Mouse (Mus musculus): ENCODE measurements around the gene Ccdc12. TPM values are rescaled to one million over a fixed set of nuclear protein-coding genes. Genes with fewer than 3 reads are reported as not detected.

Gene Ccdc12
- polyA plus RNA-seq, 1 experiment from 2014 or later: 118 TPM

DNA sequence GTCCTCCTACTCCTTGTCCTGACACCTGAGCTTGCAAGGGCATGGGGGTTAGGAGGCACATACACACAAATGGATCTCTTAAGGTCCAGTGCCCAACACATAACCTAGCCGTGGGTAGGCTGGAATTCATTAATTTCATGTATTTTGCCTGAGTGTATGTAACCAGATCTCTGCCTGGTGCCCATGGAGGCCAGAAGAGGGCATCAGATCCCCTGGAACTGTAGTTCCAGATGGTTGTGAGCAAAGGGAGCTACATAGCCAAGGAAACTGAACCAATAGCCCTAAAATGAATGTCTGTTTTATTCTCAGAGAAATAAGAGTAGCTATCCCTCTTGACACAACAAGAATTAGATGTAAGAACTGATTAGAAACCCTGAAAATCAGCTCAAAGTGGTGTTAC, 59.1 kb downstream of the Ccdc12 start:
- Histone ChIP-seq H3K36me3 (0 out of 2 replicates have a peak, but pooled peaks cover 10% of the 10 kb centered on the region), H3K4me2 (replicated peaks) (no peak overlapping the region), H3K27me3 (no peaks in the 10 kb centered on the region), H3K4me1 (no peaks in the 10 kb centered on the region; the same call in 1 of the 2 replicates), H3K4me3 (no peak overlapping the region), H3K9me3 (no peaks in the 10 kb centered on the region), H3K27ac (no peak overlapping the region), H3K9ac (no peak overlapping the region)
- 42% methylated on average over 1 of the region's 1 CpGs for WGBS
- ATAC-seq (ENCODE audit: insufficient number of reproducible peaks, insufficient read depth, low FRiP score, low TSS enrichment): no peak

- Histone ChIP-seq H3K27ac (no peak overlapping the region), H3K27me3 (no peaks in the 10 kb centered on the region), H3K4me3 (no peak overlapping the region), H3K9ac (no peak overlapping the region), H3K4me1 (no peaks in the 10 kb centered on the region; the same call in 1 of the 2 replicates), H3K36me3 (peaks cover 17% of the 10 kb centered on the region; the same call in 1 of the 2 replicates), H3K4me2 (replicated peaks) (no peak overlapping the region), H3K9me3 (no peaks in the 10 kb centered on the region)
- ATAC-seq (ENCODE audit: insufficient number of reproducible peaks, insufficient read depth, low FRiP score, low TSS enrichment): no peak
- WGBS: 29% methylated on average over 4 of the region's 4 CpGs
These were observed 60.5 kb downstream of the Ccdc12 start for GRCm38 (mm10) chr9:110716775-110717174.

GRCm38 (mm10) chr9:110718071-110718470, 61.8 kb downstream of the Ccdc12 start:
- Histone ChIP-seq H3K9me3 (no peaks in the 10 kb centered on the region), H3K4me1 (no peaks in the 10 kb centered on the region; the same call in 1 of the 2 replicates), H3K4me2 (replicated peaks) (no peak overlapping the region), H3K4me3 (no peak overlapping the region), H3K27ac (no peak overlapping the region), H3K27me3 (no peaks in the 10 kb centered on the region), H3K36me3 (peaks cover 21% of the 10 kb centered on the region), H3K9ac (no peak overlapping the region)
- whole genome bisulfite sequencing: 95% methylated on average over 6 of the region's 6 CpGs
- no peak for ATAC-seq (ENCODE audit: insufficient number of reproducible peaks, insufficient read depth, low FRiP score, low TSS enrichment)

- no peak overlapping the region for H3K9ac ChIP-seq
These were observed 62.5 kb downstream of the Ccdc12 start for GRCm38 (mm10) chr9:110718810-110719209.

GRCm38 (mm10) chr9:110719977-110720376, 63.7 kb downstream of the Ccdc12 start:
- no peak for ATAC-seq (ENCODE audit: insufficient number of reproducible peaks, insufficient read depth, low FRiP score, low TSS enrichment)
- Histone ChIP-seq H3K9me3 (no peaks in the 10 kb centered on the region), H3K4me2 (replicated peaks) (no peak overlapping the region), H3K4me3 (no peak overlapping the region), H3K9ac (peak overlapping the region; percentile 17; the same call in 1 of the 2 replicates), H3K27me3 (no peaks in the 10 kb centered on the region), H3K4me1 (peaks cover under 1% of the 10 kb centered on the region), H3K27ac (no peak overlapping the region), H3K36me3 (peaks cover 40% of the 10 kb centered on the region)
- WGBS: 63% methylated on average over 5 of the region's 5 CpGs

More at GRCm38 (mm10) chr9:110718810-110719209, 62.5 kb downstream of the Ccdc12 start:
- ATAC-seq (ENCODE audit: insufficient number of reproducible peaks, insufficient read depth, low FRiP score, low TSS enrichment): no peak
- 77% methylated on average over 3 of the region's 3 CpGs for WGBS
- H3K4me3 ChIP-seq: no peak overlapping the region
- no peaks in the 10 kb centered on the region for H3K27me3 ChIP-seq
- H3K4me2 ChIP-seq (replicated peaks): no peak overlapping the region
- H3K9me3 ChIP-seq: no peaks in the 10 kb centered on the region
- no peaks in the 10 kb centered on the region; the same call in 1 of the 2 replicates for H3K4me1 ChIP-seq
- peaks cover 29% of the 10 kb centered on the region for H3K36me3 ChIP-seq
- H3K27ac ChIP-seq: peak overlapping the region; percentile 7; the same call in 1 of the 2 replicates

DNA sequence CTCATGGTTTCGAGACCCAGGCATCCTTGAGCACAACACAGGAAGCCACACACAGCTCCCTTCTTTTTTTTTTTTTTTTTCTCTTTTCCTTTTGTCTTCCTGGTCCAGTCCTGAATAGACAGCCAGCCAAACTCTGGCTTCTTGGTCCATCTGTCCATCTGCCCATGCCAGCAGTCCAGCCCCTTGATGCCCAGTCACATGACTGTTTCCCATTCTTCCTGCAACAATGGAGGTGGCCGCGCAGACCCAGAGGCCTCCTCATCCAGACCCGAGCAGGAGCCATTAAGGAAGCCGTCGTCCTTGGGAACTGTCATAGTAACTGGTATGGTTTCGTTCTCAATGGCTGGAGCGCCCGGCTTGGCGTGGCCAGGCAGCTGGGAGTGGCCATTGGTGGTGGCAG, 65.8 kb downstream of the Ccdc12 start:
- 93% methylated on average over 10 of the region's 10 CpGs for WGBS
- Histone ChIP-seq H3K27ac (0 out of 2 replicates have a peak overlapping the region, but pooled peaks have one; percentile 30), H3K4me3 (no peak overlapping the region), H3K9me3 (no peaks in the 10 kb centered on the region), H3K27me3 (peaks cover 6% of the 10 kb centered on the region), H3K4me1 (peaks cover 22% of the 10 kb centered on the region), H3K9ac (no peak overlapping the region), H3K4me2 (replicated peaks) (no peak overlapping the region), H3K36me3 (peaks cover 54% of the 10 kb centered on the region)
- ATAC-seq (ENCODE audit: insufficient number of reproducible peaks, insufficient read depth, low FRiP score, low TSS enrichment): no peak

GRCm38 (mm10) chr9:110725721-110726135, 69.4 kb downstream of the Ccdc12 start:
- peak overlapping the region; percentile 74 for H3K27ac ChIP-seq
- WGBS: 4% methylated on average over 9 of the region's 9 CpGs
- ATAC-seq (ENCODE audit: insufficient number of reproducible peaks, insufficient read depth, low FRiP score, low TSS enrichment): peak; percentile 68
- peaks cover 30% of the 10 kb centered on the region for H3K4me1 ChIP-seq
- peak overlapping the region; percentile 33; the same call in 1 of the 2 replicates for H3K4me2 ChIP-seq (replicated peaks)
- H3K9me3 ChIP-seq: no peaks in the 10 kb centered on the region
- H3K9ac ChIP-seq: no peak overlapping the region
- peaks cover 13% of the 10 kb centered on the region for H3K27me3 ChIP-seq
- no peak overlapping the region for H3K4me3 ChIP-seq
- peaks cover 71% of the 10 kb centered on the region for H3K36me3 ChIP-seq

- Histone ChIP-seq H3K4me1 (peaks cover 38% of the 10 kb centered on the region), H3K27me3 (peaks cover 13% of the 10 kb centered on the region), H3K9ac (no peak overlapping the region), H3K36me3 (peaks cover 63% of the 10 kb centered on the region), H3K4me3 (no peak overlapping the region), H3K9me3 (no peaks in the 10 kb centered on the region), H3K4me2 (replicated peaks) (peak overlapping the region; percentile 33), H3K27ac (no peak overlapping the region)
- WGBS: 14% methylated on average over 32 of the region's 33 CpGs
- ATAC-seq (ENCODE audit: insufficient number of reproducible peaks, insufficient read depth, low FRiP score, low TSS enrichment): no peak
These were observed 70.6 kb downstream of the Ccdc12 start for GRCm38 (mm10) chr9:110726867-110727266.

- Histone ChIP-seq H3K36me3 (peaks cover 34% of the 10 kb centered on the region), H3K27ac (no peak overlapping the region), H3K27me3 (peaks cover 13% of the 10 kb centered on the region), H3K4me1 (peaks cover 64% of the 10 kb centered on the region), H3K4me3 (no peak overlapping the region), H3K9ac (no peak overlapping the region), H3K4me2 (replicated peaks) (no peak overlapping the region), H3K9me3 (no peaks in the 10 kb centered on the region)
- ATAC-seq (ENCODE audit: insufficient number of reproducible peaks, insufficient read depth, low FRiP score, low TSS enrichment): no peak
- WGBS: 22% methylated on average over 8 of the region's 8 CpGs
These were observed 73.5 kb downstream of the Ccdc12 start for GRCm38 (mm10) chr9:110729841-110730240.

DNA sequence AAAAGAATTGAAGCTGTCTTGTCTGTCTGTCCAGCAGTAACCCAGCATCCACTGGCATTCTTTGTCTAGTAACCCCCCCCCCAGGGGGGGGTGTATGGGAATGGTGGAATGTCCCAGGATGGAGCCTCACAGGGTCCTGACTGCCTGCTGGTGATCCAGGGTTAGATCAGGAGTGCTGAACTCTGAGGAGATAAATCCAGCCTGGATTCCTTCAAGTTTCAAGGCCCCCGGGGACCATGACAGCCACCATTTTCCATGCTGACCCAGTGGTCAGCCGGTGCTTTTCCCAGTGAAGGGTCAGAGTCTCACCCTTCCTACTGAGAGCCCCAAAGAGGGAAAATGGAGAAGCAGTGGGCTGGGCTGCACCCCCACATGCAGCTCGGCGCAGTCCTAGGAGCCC, 75.6 kb downstream of the Ccdc12 start:
- no peak overlapping the region for H3K27ac ChIP-seq
- H3K27me3 ChIP-seq: peaks cover 8% of the 10 kb centered on the region
- WGBS: 52% methylated on average over 4 of the region's 4 CpGs
- peaks cover 19% of the 10 kb centered on the region; the same call in 1 of the 2 replicates for H3K36me3 ChIP-seq
- H3K4me2 ChIP-seq (replicated peaks): peak overlapping the region; percentile 69; the same call in 1 of the 2 replicates
- H3K4me3 ChIP-seq: no peak overlapping the region
- no peak overlapping the region; the same call in 1 of the 2 replicates for H3K9ac ChIP-seq
- no peak for ATAC-seq (ENCODE audit: insufficient number of reproducible peaks, insufficient read depth, low FRiP score, low TSS enrichment)
- peaks cover 64% of the 10 kb centered on the region for H3K4me1 ChIP-seq
- no peaks in the 10 kb centered on the region for H3K9me3 ChIP-seq

- no peaks in the 10 kb centered on the region for H3K9me3 ChIP-seq
- H3K4me3 ChIP-seq: peak overlapping the region; percentile 29
- ATAC-seq (ENCODE audit: insufficient number of reproducible peaks, insufficient read depth, low FRiP score, low TSS enrichment): peak; percentile 91
- H3K36me3 ChIP-seq: peaks cover 18% of the 10 kb centered on the region; the same call in 1 of the 2 replicates
- H3K9ac ChIP-seq: peak overlapping the region; percentile 45; the same call in 1 of the 2 replicates
- peaks cover 3% of the 10 kb centered on the region; the same call in 1 of the 2 replicates for H3K27me3 ChIP-seq
- under 1% methylated on average over 26 of the region's 26 CpGs for WGBS
- H3K4me1 ChIP-seq: peaks cover 64% of the 10 kb centered on the region
- peak overlapping the region; percentile 69 for H3K27ac ChIP-seq
- peak overlapping the region; percentile 69 for H3K4me2 ChIP-seq (replicated peaks)
These were observed 76.3 kb downstream of the Ccdc12 start for GRCm38 (mm10) chr9:110732623-110733022.

- no peaks in the 10 kb centered on the region for H3K27me3 ChIP-seq
- peak overlapping the region; percentile 69 for H3K27ac ChIP-seq
- ATAC-seq (ENCODE audit: insufficient number of reproducible peaks, insufficient read depth, low FRiP score, low TSS enrichment): no peak
- peak overlapping the region; percentile 29 for H3K4me3 ChIP-seq
- WGBS: 9% methylated on average over 8 of the region's 8 CpGs
- H3K36me3 ChIP-seq: peaks cover 14% of the 10 kb centered on the region; the same call in 1 of the 2 replicates
- peaks cover 62% of the 10 kb centered on the region for H3K4me1 ChIP-seq
- H3K9me3 ChIP-seq: no peaks in the 10 kb centered on the region
- peak overlapping the region; percentile 45 for H3K9ac ChIP-seq
- H3K4me2 ChIP-seq (replicated peaks): peak overlapping the region; percentile 69
These were observed 76.8 kb downstream of the Ccdc12 start for GRCm38 (mm10) chr9:110733102-110733501.
